Mouse (Mus musculus) midbrain, postnatal 0 days (tissue): ENCODE data around the gene Fbxo21. TPM values are rescaled to one million over a fixed set of nuclear protein-coding genes. Genes with fewer than 3 reads are reported as not detected.

ENCODE experiments used
- ATAC-seq: fragments of 200-750 bp; cut with Nextera tagmentation; 2 replicates; pipeline ENCODE4 v1.8.0; 2017; ENCODE audit warnings: moderate number of reproducible peaks, mild to moderate bottlenecking, moderate TSS enrichment, moderate library complexity; ENCODE audit not compliant: low FRiP score
- DNase-seq: peaks from one replicate; pipeline ENCODE4 v3.0.0-alpha.2; 2015; ENCODE audit warnings: low spot score
- H3K27ac ChIP-seq: fragments of 300-500 bp; sonication (generic); 2 replicates; pipeline ENCODE4 v1.5.1; 2014; ENCODE audit warnings: low read depth, mild to moderate bottlenecking, low read length, mixed read lengths
- H3K27me3 ChIP-seq: fragments of 300-500 bp; sonication (generic); 2 replicates; pipeline ENCODE4 v1.6.1; 2014; ENCODE audit warnings: low read length, control low read depth, mixed read lengths; ENCODE audit not compliant: insufficient read depth
- H3K36me3 ChIP-seq: fragments of 300-500 bp; sonication (generic); 2 replicates; pipeline ENCODE4 v1.6.1; 2014; ENCODE audit warnings: low read length, control low read depth, mixed read lengths; ENCODE audit not compliant: insufficient read depth
- H3K4me1 ChIP-seq: fragments of 300-500 bp; sonication (generic); 2 replicates; pipeline ENCODE4 v1.6.1; 2014; ENCODE audit warnings: mild to moderate bottlenecking, control low read depth, antibody characterized with exemption, low read length, mixed read lengths; ENCODE audit not compliant: insufficient read depth
- H3K4me2 ChIP-seq: fragments of 300-500 bp; sonication (generic); 2 replicates; pipeline ENCODE4 v1.6.1; 2014; ENCODE audit warnings: low read depth, mild to moderate bottlenecking, low read length, mixed read lengths; ENCODE audit not compliant: poor library complexity, severe bottlenecking
- H3K4me3 ChIP-seq: fragments of 300-500 bp; sonication (generic); 2 replicates; pipeline ENCODE4 v1.5.1; 2014; ENCODE audit warnings: low read depth, mild to moderate bottlenecking, low read length, moderate library complexity
- H3K9ac ChIP-seq: fragments of 300-500 bp; sonication (generic); replicated peaks from 2 replicates; pipeline ENCODE4 v1.6.1; 2014; ENCODE audit warnings: mild to moderate bottlenecking, low read length, moderate library complexity, mixed read lengths; ENCODE audit not compliant: poor library complexity, severe bottlenecking
- H3K9me3 ChIP-seq: fragments of 300-500 bp; sonication (generic); 2 replicates; pipeline ENCODE4 v1.6.1; 2016; ENCODE audit warnings: low read length, control low read depth
- CTCF ChIP-seq: IDR thresholded peaks from 2 replicates; pipeline ENCODE4 v1.5.1; 2016; ENCODE audit warnings: antibody characterized with exemption, mild to moderate bottlenecking
- WGBS: fragments of 180-500 bp; shearing (Covaris S2); extraction: QIAGEN DNeasy Blood & Tissue Kit; methylation state at CpG from one replicate; pipeline ENCODE4 v1.1.7; 2014; 5-methylcytosine and 5-hydroxymethylcytosine counted together
- polyA plus RNA-seq: library from polyadenylated mRNA; unstranded; fragments of >200 nt; fragmentation: Nextera tagmentation; extraction: Ambion mirVana; gene quantifications from 2 replicates; pipeline ENCODE4 v1.2.1, GENCODE M21; 2015
- total RNA-seq: library from RNA; depleted of rRNA; stranded (reverse); fragments of >200 nt; gene quantifications from 2 replicates; pipeline ENCODE4 v1.2.3, GENCODE M21; 2014

The Fbxo21 gene
- total and polyA plus RNA-seq, 2 experiments from 2014 or later, result 156 to 203 TPM

DNA sequence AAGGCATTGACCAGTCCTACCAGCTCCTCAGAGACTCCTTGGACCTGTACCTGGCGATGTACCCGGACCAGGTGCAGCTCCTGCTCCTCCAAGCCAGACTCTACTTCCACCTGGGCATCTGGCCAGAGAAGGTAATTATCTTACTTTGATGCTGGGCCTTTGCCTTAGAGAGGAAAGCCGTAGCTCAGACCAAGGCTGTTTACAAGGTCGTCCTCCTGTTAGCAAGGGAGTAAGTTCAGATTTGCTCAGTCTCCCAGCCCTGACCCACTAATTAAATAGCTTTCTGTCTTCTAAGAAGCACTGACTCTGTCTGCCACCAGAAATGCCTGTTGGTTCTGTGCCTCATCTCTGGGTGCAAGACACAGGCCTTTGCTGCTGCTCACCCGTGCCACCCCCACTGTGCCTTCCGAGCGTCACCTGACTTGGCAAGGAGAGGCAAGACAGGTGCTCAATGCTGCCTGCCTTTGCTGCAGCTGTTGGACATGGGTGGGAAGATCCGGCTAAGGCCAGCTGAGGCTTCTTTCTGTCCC lies 18.9 kb downstream of the Fbxo21 start:
- no peak for TF ChIP-seq CTCF
- no peaks in the 10 kb centered on the region for H3K27me3 ChIP-seq
- H3K36me3 ChIP-seq, result peaks cover 85% of the 10 kb centered on the region
- H3K4me3 ChIP-seq, result no peak overlapping the region
- no peak overlapping the region for H3K4me2 ChIP-seq
- H3K4me1 ChIP-seq, result no peaks in the 10 kb centered on the region
- no peak overlapping the region for H3K27ac ChIP-seq
- H3K9ac ChIP-seq, result no peak overlapping the region
- DNase-seq (no peak), ATAC-seq (no peak)
- WGBS, result 92% methylated on average over 8 of the region's 8 CpGs
- no peaks in the 10 kb centered on the region for H3K9me3 ChIP-seq

DNA sequence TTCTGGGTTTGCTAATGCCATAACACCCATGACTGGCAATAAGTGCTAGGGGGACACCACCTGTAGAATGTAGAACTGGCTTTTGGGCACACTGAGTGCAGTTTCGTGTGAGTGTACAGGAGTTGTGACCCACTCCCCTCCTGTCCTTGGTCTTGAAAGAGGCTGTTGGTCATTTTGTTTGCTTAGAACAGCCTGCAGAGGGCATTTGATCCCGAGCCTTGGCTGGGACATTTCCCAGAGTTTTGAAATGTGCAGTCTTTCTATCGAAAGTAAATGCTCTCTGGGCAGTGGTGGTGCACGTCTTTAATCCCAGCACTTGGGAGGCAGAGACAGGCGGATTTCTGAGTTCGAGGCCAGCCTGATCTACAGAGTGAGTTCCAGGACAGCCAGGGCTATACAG lies 19.4 kb downstream of the Fbxo21 start:
- no peak overlapping the region for H3K27ac ChIP-seq
- H3K4me1 ChIP-seq, result no peaks in the 10 kb centered on the region
- WGBS, result 80% methylated on average over 6 of the region's 6 CpGs
- H3K9ac ChIP-seq, result no peak overlapping the region
- H3K9me3 ChIP-seq, result no peaks in the 10 kb centered on the region
- TF ChIP-seq CTCF, result no peak
- peaks cover 85% of the 10 kb centered on the region for H3K36me3 ChIP-seq
- no peak overlapping the region for H3K4me2 ChIP-seq
- H3K27me3 ChIP-seq, result no peaks in the 10 kb centered on the region
- no peak for ATAC-seq
- DNase-seq, result no peak
- no peak overlapping the region for H3K4me3 ChIP-seq

DNA sequence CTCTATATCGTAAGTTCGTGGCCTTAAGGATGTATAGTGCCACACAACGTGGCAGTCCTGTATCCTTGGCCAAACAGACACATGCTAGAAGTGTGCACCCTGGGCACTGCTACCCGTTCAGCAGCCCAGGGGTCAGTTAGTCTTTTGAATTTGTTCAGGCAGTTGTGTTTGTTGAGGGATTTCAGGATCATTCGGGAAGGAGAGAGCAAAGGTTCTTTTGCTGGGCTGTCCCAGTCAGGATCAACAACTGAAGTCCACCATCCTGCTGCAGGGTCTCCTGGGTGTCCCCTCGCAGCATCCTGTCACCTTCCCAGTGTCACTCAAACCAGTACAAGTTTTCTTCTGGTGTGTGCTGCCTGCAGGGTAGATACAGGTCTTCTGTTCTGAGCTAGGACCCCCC lies 20.1 kb downstream of the Fbxo21 start:
- DNase-seq, result no peak
- H3K36me3 ChIP-seq, result peaks cover 85% of the 10 kb centered on the region
- no peak overlapping the region for H3K9ac ChIP-seq
- no peak overlapping the region for H3K4me2 ChIP-seq
- H3K27ac ChIP-seq, result no peak overlapping the region
- H3K9me3 ChIP-seq, result no peaks in the 10 kb centered on the region
- H3K4me1 ChIP-seq, result no peaks in the 10 kb centered on the region
- TF ChIP-seq CTCF, result no peak
- ATAC-seq, result no peak
- WGBS, result 87% methylated on average over 6 of the region's 6 CpGs
- H3K4me3 ChIP-seq, result no peak overlapping the region
- no peaks in the 10 kb centered on the region for H3K27me3 ChIP-seq

DNA sequence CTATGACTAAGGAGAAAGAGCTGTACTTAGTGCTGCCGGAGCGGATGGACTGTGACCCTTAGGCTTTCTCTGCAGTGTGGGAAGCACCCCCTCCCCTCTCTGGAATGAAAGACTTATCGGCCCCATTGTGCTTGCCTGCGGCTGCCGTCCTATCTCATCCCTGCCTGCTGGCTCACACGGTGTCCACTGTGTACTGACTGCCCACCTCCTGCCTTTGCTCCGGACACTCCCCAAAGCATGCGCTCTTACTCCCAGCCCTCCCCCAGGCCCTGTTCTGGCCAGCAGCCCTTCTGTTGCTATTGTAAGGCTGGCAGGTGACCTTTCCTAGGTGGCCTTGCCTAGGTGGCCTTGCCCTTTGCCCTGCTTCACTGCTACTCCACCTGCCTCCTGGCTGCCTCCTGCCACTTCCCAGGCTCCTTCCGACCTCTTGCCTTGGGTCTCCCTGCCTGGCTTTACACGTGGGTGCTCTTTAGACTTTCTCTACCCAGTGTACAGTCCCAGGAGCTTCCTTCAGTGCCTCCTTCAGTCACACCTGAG lies 21.0 kb downstream of the Fbxo21 start:
- no peak for DNase-seq
- Histone ChIP-seq H3K4me2 (no peak overlapping the region), H3K4me3 (no peak overlapping the region), H3K9me3 (no peaks in the 10 kb centered on the region), H3K36me3 (peaks cover 85% of the 10 kb centered on the region), H3K9ac (no peak overlapping the region), H3K27me3 (no peaks in the 10 kb centered on the region), H3K4me1 (no peaks in the 10 kb centered on the region), H3K27ac (no peak overlapping the region)
- TF ChIP-seq CTCF, result no peak
- 49% methylated on average over 10 of the region's 10 CpGs for WGBS
- no peak for ATAC-seq

DNA sequence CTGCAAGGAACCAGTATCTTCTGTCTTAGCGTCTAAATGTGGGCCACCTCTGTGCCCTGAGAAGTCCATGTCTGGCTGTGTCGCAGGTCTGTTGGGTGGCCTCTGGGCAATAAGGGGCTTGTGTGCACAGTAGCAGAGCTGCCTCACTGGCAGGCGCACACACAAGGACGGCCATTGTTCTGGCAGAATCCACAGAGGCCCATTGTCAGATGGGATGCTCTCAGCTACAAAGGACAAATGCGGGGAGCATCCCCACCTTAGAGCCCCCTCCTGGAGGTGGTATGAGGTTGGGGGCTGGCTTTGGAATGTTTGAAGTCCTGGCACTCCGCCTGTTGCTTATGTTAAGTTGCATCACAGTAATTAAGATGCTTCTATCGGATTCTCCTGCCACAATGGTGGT lies 22.5 kb downstream of the Fbxo21 start:
- TF ChIP-seq CTCF, result no peak
- Histone ChIP-seq H3K4me2 (no peak overlapping the region), H3K4me3 (no peak overlapping the region), H3K27me3 (no peaks in the 10 kb centered on the region), H3K9ac (no peak overlapping the region), H3K9me3 (no peaks in the 10 kb centered on the region), H3K4me1 (no peaks in the 10 kb centered on the region), H3K36me3 (peaks cover 93% of the 10 kb centered on the region), H3K27ac (no peak overlapping the region)
- ATAC-seq (no peak), DNase-seq (no peak)
- WGBS, result 78% methylated on average over 7 of the region's 7 CpGs

DNA sequence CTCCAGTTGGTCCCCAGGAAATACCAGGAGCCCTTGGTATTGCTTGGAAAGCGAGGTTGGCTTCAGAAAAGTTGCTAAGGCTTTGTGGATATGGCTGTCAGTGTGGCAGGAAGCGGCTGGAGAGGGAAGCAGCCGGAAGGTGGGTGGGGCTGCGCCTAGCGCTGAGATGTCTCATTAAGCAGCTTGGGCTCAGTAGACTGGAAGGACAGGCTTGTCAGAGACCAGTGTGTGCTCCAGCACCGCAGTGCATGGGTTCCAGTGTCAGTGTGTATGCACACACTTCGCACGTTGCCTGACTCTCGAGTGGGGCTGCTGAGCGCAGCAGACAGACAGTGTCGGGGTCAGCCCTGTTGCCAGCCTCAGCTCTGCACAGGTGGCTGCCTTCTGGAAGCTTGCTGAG lies 23.1 kb downstream of the Fbxo21 start:
- H3K27ac ChIP-seq, result no peak overlapping the region
- 82% methylated on average over 11 of the region's 11 CpGs for WGBS
- H3K27me3 ChIP-seq, result no peaks in the 10 kb centered on the region
- no peaks in the 10 kb centered on the region for H3K9me3 ChIP-seq
- H3K36me3 ChIP-seq, result peaks cover 89% of the 10 kb centered on the region
- no peak for TF ChIP-seq CTCF
- H3K4me1 ChIP-seq, result no peaks in the 10 kb centered on the region
- ATAC-seq, result no peak
- DNase-seq, result no peak
- H3K4me3 ChIP-seq, result no peak overlapping the region
- no peak overlapping the region for H3K9ac ChIP-seq
- no peak overlapping the region for H3K4me2 ChIP-seq
